Mouse (Mus musculus): ENCODE measurements around the gene Gm5485. TPM values are rescaled to one million over a fixed set of nuclear protein-coding genes. Genes with fewer than 3 reads are reported as not detected.

Gm5485 gene
- polyA plus RNA-seq, 1 experiment from 2014 or later = not detected

Other genes starting within 250 kb of the Gm5485 start
- not detected in 3 replicates for gene Dppa4, start 128.7 kb downstream of the Gm5485 start, polyA plus RNA-seq (2018)
- not detected in 3 replicates for gene Dppa2, start 108.5 kb downstream of the Gm5485 start, polyA plus RNA-seq (2018)
- not detected in 3 replicates for gene Morc1, start 18.8 kb upstream of the Gm5485 start, polyA plus RNA-seq (2018)